Mouse (Mus musculus) left cerebral cortex, adult 9 months (tissue): ENCODE data around the gene Mcat.
A peak's percentile ranks its signal among the peaks of the same experiment; 100 is the strongest.

Source experiments
- DNase-seq, 2 experiments: peaks; one replicate each; pipeline ENCODE4 v3.0.0; 2022; ENCODE audit warnings: low spot score in 2 of 2

The Mcat gene

GRCm38 (mm10) chr15:83538855-83539254, 24.7 kb downstream of the Mcat start:
- no peak for DNase-seq

GRCm38 (mm10) chr15:83535890-83536231, 27.7 kb downstream of the Mcat start:
- DNase-seq = no peak

- no peak for DNase-seq
Measured at GRCm38 (mm10) chr15:83534960-83535889, 28.4 kb downstream of the Mcat start.

- DNase-seq = no peak
Measured at GRCm38 (mm10) chr15:83532606-83533005, 31.0 kb downstream of the Mcat start.

- DNase-seq = no peak
Measured at GRCm38 (mm10) chr15:83531961-83532469, 31.6 kb downstream of the Mcat start.

GRCm38 (mm10) chr15:83530688-83531087, 32.9 kb downstream of the Mcat start:
- no peak for DNase-seq

- DNase-seq = no peak
Measured at GRCm38 (mm10) chr15:83530233-83530632, 33.4 kb downstream of the Mcat start.

GRCm38 (mm10) chr15:83529765-83530164, 33.8 kb downstream of the Mcat start:
- no peak for DNase-seq

GRCm38 (mm10) chr15:83528892-83529291, 34.7 kb downstream of the Mcat start:
- no peak for DNase-seq

GRCm38 (mm10) chr15:83527747-83528146, 35.8 kb downstream of the Mcat start:
- no peak for DNase-seq

- DNase-seq = no peak
Measured at GRCm38 (mm10) chr15:83527092-83527437, 36.5 kb downstream of the Mcat start.

GRCm38 (mm10) chr15:83526424-83527091, 37.0 kb downstream of the Mcat start, which contains the start of gene Bik:
Gene Bik, plus strand, starts transcription at chr15:83526862.
- DNase-seq = no peak

- DNase-seq = no peak
Measured at GRCm38 (mm10) chr15:83524333-83524729, 39.3 kb downstream of the Mcat start.

- DNase-seq = no peak
Measured at GRCm38 (mm10) chr15:83523638-83524332, 39.8 kb downstream of the Mcat start.

GRCm38 (mm10) chr15:83523196-83523595, 40.4 kb downstream of the Mcat start:
- no peak for DNase-seq

- no peak for DNase-seq
Measured at GRCm38 (mm10) chr15:83520861-83521382, 42.7 kb downstream of the Mcat start.

- peak in 1 of 2 experiments; percentile 64 for DNase-seq
Measured at GRCm38 (mm10) chr15:83518215-83519048, 45.2 kb downstream of the Mcat start.

GRCm38 (mm10) chr15:83515018-83515417, 48.6 kb downstream of the Mcat start:
- peak in 1 of 2 experiments; percentile 31 for DNase-seq

- DNase-seq = no peak
Measured at GRCm38 (mm10) chr15:83512489-83513281, 50.9 kb downstream of the Mcat start.

- DNase-seq = peak; percentile 87 to 96
Measured at GRCm38 (mm10) chr15:83510805-83511405, 52.7 kb downstream of the Mcat start, which contains the start of gene Ttll1. Gene Ttll1, minus strand, starts transcription at chr15:83510893.
